17 mouse cellular contexts compared by ENCODE assay signal in the genomic region with DNA sequence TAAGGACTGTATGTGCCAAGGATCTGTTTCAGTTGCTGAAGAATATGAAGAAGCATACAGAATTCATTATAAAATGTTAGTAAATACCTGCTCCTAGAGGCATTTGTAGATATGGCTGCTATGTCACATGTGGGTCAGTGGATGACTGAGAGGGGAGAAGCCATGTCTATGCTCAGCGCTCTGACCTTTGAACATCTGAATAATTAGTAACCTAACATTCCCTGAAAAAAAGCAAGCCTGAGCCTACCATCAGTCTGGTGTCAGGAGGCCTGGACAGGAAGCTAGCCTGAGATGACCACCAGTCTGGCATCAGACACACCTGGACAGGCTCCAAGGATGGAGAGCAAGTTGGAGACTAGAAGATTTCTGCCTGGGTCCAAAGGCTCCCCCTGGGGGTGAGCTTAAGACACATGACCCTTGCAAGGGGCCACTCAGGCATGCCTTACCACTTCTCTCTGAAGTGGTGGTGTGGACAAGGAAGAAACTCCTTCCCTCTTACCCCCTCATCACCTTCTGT. TPM values are rescaled to one million over a fixed set of nuclear protein-coding genes. Genes with fewer than 3 reads are reported as not detected.
DNase-seq lines count a peak whose midpoint lies in the region; ATAC-seq and TF ChIP-seq lines count a peak whose summit lies in the region.
"Had no signal": no experiment of that assay in that cellular context is flagged by ENCODE, and none has a peak within 500 bp of the region (broad histone marks: within the 10 kb centered on the region; RNA-seq: fewer than 3 reads in every experiment).

No protein-coding gene starts in this region.

- TF ChIP-seq POLR2A in CH12.LX (IDR thresholded peaks at IDR 0.05; ENCODE audit: low read depth, low read length), result no peak

- peak in 1 of 2 experiments; percentile 42; a peak in 2 of 4 replicates for TF ChIP-seq CTCF in CH12.LX (conservative IDR thresholded peaks at IDR 0.05 in 1 of 2, IDR thresholded peaks at IDR 0.05 in 1 of 2; ENCODE audit: low read depth in 2 of 2, low read length in 2 of 2)

- in situ Hi-C loops in CH12.LX (cut with MboI; ENCODE audit: low pct_ligation_motif_present, low pct_unique_long_range_greater_than_20kb, low sequenced_read_pairs), result no loop called here

- no peak overlapping the region for H3K4me2 ChIP-seq in hindbrain, embryonic 15.5 days
- H3K4me2 ChIP-seq in CH12.LX (ENCODE audit: insufficient read depth, low read depth, poor library complexity, severe bottlenecking), result no peak overlapping the region
- no peak overlapping the region for H3K4me2 ChIP-seq in intestine, embryonic 16.5 days (ENCODE audit: low read depth, low read length)
- H3K4me2 ChIP-seq in forebrain, embryonic 14.5 days (ENCODE audit: low read length), result no peak overlapping the region
- H3K4me2 ChIP-seq: embryonic facial prominence, embryonic 13.5 days; lung, embryonic 14.5 days; neural tube, embryonic 13.5 days; stomach, embryonic 15.5 days had no signal

- WGBS in hindbrain, embryonic 15.5 days, result 97% methylated on average over 1 of the region's 1 CpGs
- 100% methylated on average over 1 of the region's 1 CpGs for WGBS in hindbrain, embryonic 10.5 days
- 94% methylated on average over 1 of the region's 1 CpGs for WGBS in intestine, embryonic 16.5 days
- WGBS in forebrain, embryonic 14.5 days, result 97% methylated on average over 1 of the region's 1 CpGs

- TF ChIP-seq EP300 in CH12.LX (IDR thresholded peaks at IDR 0.05; ENCODE audit: low read length), result no peak

- no peak for DNase-seq in hindbrain, embryonic 10.5 days (ENCODE audit: low spot score)
- no peak for DNase-seq in CH12.LX (ENCODE audit: extremely low read depth)
- peak; percentile 49 for DNase-seq in kidney, postnatal 10 days
- no peak for DNase-seq in neural tube, embryonic 10.5 days (ENCODE audit: extremely low spot score, low spot score)
- no peak for DNase-seq in forebrain, embryonic 14.5 days (ENCODE audit: low spot score)
- DNase-seq: adrenal gland, postnatal 25 days; heart, adult 2 months; lung, embryonic 14.5 days; retina, postnatal 1 day had no signal

- H3K9ac ChIP-seq in hindbrain, embryonic 15.5 days, result no peak overlapping the region
- H3K9ac ChIP-seq in CH12.LX (ENCODE audit: insufficient read depth, low read depth), result no peak overlapping the region
- no peak overlapping the region for H3K9ac ChIP-seq in intestine, embryonic 16.5 days (ENCODE audit: low read depth, low read length)
- no peak overlapping the region for H3K9ac ChIP-seq in forebrain, embryonic 14.5 days (ENCODE audit: low read length)
- H3K9ac ChIP-seq: embryonic facial prominence, embryonic 13.5 days; lung, embryonic 14.5 days; neural tube, embryonic 13.5 days; stomach, embryonic 15.5 days had no signal

- dilution Hi-C loops in CH12.LX (cut with MboI; ENCODE audit: extremely low pct_ligation_motif_present, extremely low pct_unique_long_range_greater_than_20kb, low sequenced_read_pairs), result no loop called here

- no peak overlapping the region for H3K4me3 ChIP-seq in hindbrain, embryonic 15.5 days
- no peak overlapping the region for H3K4me3 ChIP-seq in hindbrain, embryonic 10.5 days
- no peak overlapping the region for H3K4me3 ChIP-seq in CH12.LX (replicated peaks in 1 of 3; ENCODE audit: low read depth in 2 of 3, low read length in 2 of 3, poor library complexity in 1 of 3)
- no peak overlapping the region for H3K4me3 ChIP-seq in intestine, embryonic 16.5 days (ENCODE audit: low read length)
- no peak overlapping the region for H3K4me3 ChIP-seq in forebrain, embryonic 14.5 days (ENCODE audit: low read depth, low read length)
- H3K4me3 ChIP-seq: embryonic facial prominence, embryonic 13.5 days; forebrain, embryonic 10.5 days; heart, adult 2 months; neural tube, embryonic 13.5 days; stomach, embryonic 15.5 days had no signal

- no peak overlapping the region for H3K27ac ChIP-seq in hindbrain, embryonic 15.5 days (replicated peaks)
- no peak overlapping the region for H3K27ac ChIP-seq in hindbrain, embryonic 10.5 days
- no peak overlapping the region for H3K27ac ChIP-seq in CH12.LX (ENCODE audit: insufficient read depth, low read depth)
- H3K27ac ChIP-seq in intestine, embryonic 16.5 days (ENCODE audit: low read length), result no peak overlapping the region
- H3K27ac ChIP-seq in forebrain, embryonic 14.5 days (ENCODE audit: low read depth, low read length), result no peak overlapping the region
- H3K27ac ChIP-seq: embryonic facial prominence, embryonic 13.5 days; forebrain, embryonic 10.5 days; heart, adult 2 months; hindbrain, postnatal 0 days; neural tube, embryonic 13.5 days; stomach, embryonic 15.5 days had no signal

- no peaks in the 10 kb centered on the region for H3K79me2 ChIP-seq in CH12.LX (replicated peaks; ENCODE audit: control insufficient read depth, extremely low read depth, insufficient read depth, poor library complexity, severe bottlenecking)

- ATAC-seq in hindbrain, embryonic 15.5 days (ENCODE audit: low FRiP score, low read depth), result 0 out of 2 replicates have a peak, but pooled peaks have one; percentile 11
- peak; percentile 31; the same call in 1 of the 2 replicates for ATAC-seq in intestine, embryonic 16.5 days
- ATAC-seq in forebrain, embryonic 14.5 days, result no peak
- ATAC-seq: CD4-positive, CD25-positive, alpha-beta regulatory T cell, adult 4 months; hindbrain, postnatal 0 days had no signal

- H3K36me3 ChIP-seq in hindbrain, embryonic 15.5 days, result peaks cover 6% of the 10 kb centered on the region
- peaks cover 26% of the 10 kb centered on the region for H3K36me3 ChIP-seq in hindbrain, embryonic 10.5 days
- peaks cover 9 to 53% of the 10 kb centered on the region in 2 experiments for H3K36me3 ChIP-seq in CH12.LX (replicated peaks in 1 of 2; ENCODE audit: control insufficient read depth in 1 of 2, insufficient read depth in 1 of 2, low read length in 1 of 2)
- 0 out of 2 replicates have a peak, but pooled peaks cover 4% of the 10 kb centered on the region for H3K36me3 ChIP-seq in intestine, embryonic 16.5 days (ENCODE audit: control insufficient read depth, insufficient read depth, low read length)
- no peaks in the 10 kb centered on the region for H3K36me3 ChIP-seq in forebrain, embryonic 14.5 days (ENCODE audit: control insufficient read depth, insufficient read depth, low read length)

- H3K27me3 ChIP-seq in hindbrain, embryonic 15.5 days, result no peaks in the 10 kb centered on the region
- no peaks in the 10 kb centered on the region for H3K27me3 ChIP-seq in hindbrain, embryonic 10.5 days (ENCODE audit: insufficient read depth, poor library complexity, severe bottlenecking)
- H3K27me3 ChIP-seq in CH12.LX (replicated peaks), result no peaks in the 10 kb centered on the region
- no peaks in the 10 kb centered on the region for H3K27me3 ChIP-seq in intestine, embryonic 16.5 days (replicated peaks; ENCODE audit: control insufficient read depth, insufficient read depth, low read length)
- no peaks in the 10 kb centered on the region for H3K27me3 ChIP-seq in forebrain, embryonic 14.5 days (replicated peaks; ENCODE audit: control insufficient read depth, insufficient read depth, low read length)
- H3K27me3 ChIP-seq: embryonic facial prominence, embryonic 13.5 days; neural tube, embryonic 13.5 days; stomach, embryonic 15.5 days had no signal

- peaks cover 7% of the 10 kb centered on the region; the same call in 1 of the 2 replicates for H3K4me1 ChIP-seq in hindbrain, embryonic 15.5 days (replicated peaks)
- H3K4me1 ChIP-seq in hindbrain, embryonic 10.5 days (replicated peaks), result peaks cover 16% of the 10 kb centered on the region; the same call in 1 of the 2 replicates
- H3K4me1 ChIP-seq in CH12.LX (ENCODE audit: control insufficient read depth in 1 of 2, insufficient read depth in 2 of 2), result peaks cover 8 to 86% of the 10 kb centered on the region in 2 experiments
- no peaks in the 10 kb centered on the region for H3K4me1 ChIP-seq in intestine, embryonic 16.5 days (ENCODE audit: control insufficient read depth, insufficient read depth, low read length)
- 0 out of 2 replicates have a peak, but pooled peaks cover 2% of the 10 kb centered on the region for H3K4me1 ChIP-seq in forebrain, embryonic 14.5 days (ENCODE audit: control insufficient read depth, insufficient read depth, low read length)
- H3K4me1 ChIP-seq: embryonic facial prominence, embryonic 13.5 days; neural tube, embryonic 13.5 days; stomach, embryonic 15.5 days had no signal

- no peaks in the 10 kb centered on the region; the same call in 1 of the 2 replicates for H3K9me3 ChIP-seq in hindbrain, embryonic 15.5 days
- H3K9me3 ChIP-seq in hindbrain, embryonic 10.5 days, result no peaks in the 10 kb centered on the region
- H3K9me3 ChIP-seq in CH12.LX (replicated peaks; ENCODE audit: low read length), result peaks cover 7% of the 10 kb centered on the region
- 0 out of 2 replicates have a peak, but pooled peaks cover 3% of the 10 kb centered on the region for H3K9me3 ChIP-seq in intestine, embryonic 16.5 days (ENCODE audit: control insufficient read depth, low read length)
- H3K9me3 ChIP-seq in forebrain, embryonic 14.5 days (replicated peaks; ENCODE audit: control insufficient read depth, low read length), result no peaks in the 10 kb centered on the region
- H3K9me3 ChIP-seq: embryonic facial prominence, embryonic 13.5 days; neural tube, embryonic 13.5 days; stomach, embryonic 15.5 days had no signal

- TF ChIP-seq RAD21 in CH12.LX (IDR thresholded peaks at IDR 0.05; ENCODE audit: low read depth, low read length), result peak; percentile 23

TF ChIP-seq in CH12.LX, 34 proteins besides CTCF, POLR2A, EP300 and RAD21:
- TF ChIP-seq SMC3 (IDR thresholded peaks at IDR 0.05; ENCODE audit: low read depth, low read length), result peak; percentile 36
- no peak for TF ChIP-seq USF1 (IDR thresholded peaks at IDR 0.05; ENCODE audit: low read depth, low read length)

RNA-seq across cellular contexts. Expression of a gene that starts 39.2 kb away (rescaled TPM):
- polyA plus RNA-seq in hindbrain, embryonic 15.5 days (2015; fragmentation: Nextera tagmentation; extraction: Ambion mirVana), result 16.4 and 16.7 TPM in 2 replicates
- 6.9 and 9.2 TPM in 2 replicates for polyA plus RNA-seq in hindbrain, embryonic 10.5 days (2016; fragmentation: Nextera tagmentation; extraction: Ambion mirVana)
- 10.0 and 12.0 TPM in 2 replicates for total RNA-seq in CH12.LX (2012; rRNA removed)
- 16.9 and 17.0 TPM in 2 replicates for total RNA-seq in CH12.LX (2014; rRNA removed)
- 8.4 and 9.8 TPM in 2 replicates for polyA plus RNA-seq in CH12.LX (2012; ENCODE audit: insufficient read length, low read depth)
- 13.7 and 15.7 TPM in 2 replicates for polyA plus RNA-seq in intestine, embryonic 16.5 days (2015; fragmentation: Nextera tagmentation; extraction: Ambion mirVana)
- polyA plus RNA-seq in forebrain, embryonic 14.5 days (2014; fragmentation: Nextera tagmentation; extraction: Ambion mirVana), result 13.3 and 15.0 TPM in 2 replicates
